Mouse (Mus musculus) bone marrow macrophage, adult 2 months (primary cell): Measurements from ENCODE around the gene Tuba4a. TPM values are rescaled to one million over a fixed set of nuclear protein-coding genes. Genes with fewer than 3 reads are reported as not detected.
"Not testable (repeated sequence)": the region's sequence is repeated elsewhere in the genome, so short reads cannot be mapped to it uniquely, and the experiment has no call there.

Experiments
- H3K27ac ChIP-seq: 2 replicates; pipeline ENCODE4 v1.5.1; 2012; ENCODE audit warnings: low read depth, low read length; ENCODE audit not compliant: insufficient read depth
- H3K4me1 ChIP-seq: 2 replicates; pipeline ENCODE4 v1.6.1; 2012; ENCODE audit warnings: low read length; ENCODE audit not compliant: control insufficient read depth, insufficient read depth
- H3K4me3 ChIP-seq: 2 replicates; pipeline ENCODE4 v1.5.1; 2012; ENCODE audit warnings: mild to moderate bottlenecking, low read length, moderate library complexity; ENCODE audit not compliant: insufficient read depth
- CTCF ChIP-seq: IDR thresholded peaks from 2 replicates; pipeline ENCODE4 v1.5.1; 2012; ENCODE audit warnings: low read depth, mild to moderate bottlenecking, low read length, moderate library complexity
- POLR2A ChIP-seq: IDR thresholded peaks from 2 replicates; pipeline ENCODE4 v1.6.1; 2012; ENCODE audit warnings: mild to moderate bottlenecking, low read depth, low read length, borderline replicate concordance
- polyA plus RNA-seq: library from polyadenylated mRNA; stranded (reverse); fragments of >200 nt; gene quantifications from 2 replicates; pipeline ENCODE4 v1.2.4, GENCODE M21; 2012; ENCODE audit not compliant: missing spikeins, insufficient read depth, insufficient read length

The Tuba4a gene
- polyA plus RNA-seq, 1 experiment, result 47.0 TPM

GRCm38 (mm10) chr1:75236117-75237050 is 16.7 kb upstream of the Tuba4a start, which contains the start of gene Dnajb2:
Gene Dnajb2, plus strand, starts transcription at chr1:75236406.
- Histone ChIP-seq H3K27ac (no peak within 1 kb of the TSS), H3K4me3 (peak within 1 kb of the TSS; percentile 63), H3K4me1 (peaks cover 16% of the 10 kb centered on the region)
- no peak for TF ChIP-seq CTCF
- no peak for TF ChIP-seq POLR2A

- Histone ChIP-seq H3K27ac (no peak overlapping the region), H3K4me3 (no peak overlapping the region)
These were observed 14.9 kb upstream of the Tuba4a start for GRCm38 (mm10) chr1:75234606-75235005.

GRCm38 (mm10) chr1:75232489-75232888 is 12.8 kb upstream of the Tuba4a start:
- H3K4me1 ChIP-seq, result peaks cover 18% of the 10 kb centered on the region
- H3K27ac ChIP-seq, result not testable (repeated sequence)

More at GRCm38 (mm10) chr1:75234606-75235005, 14.9 kb upstream of the Tuba4a start:
- TF ChIP-seq POLR2A (no peak), CTCF (peak; percentile 7; the same call in 1 of the 2 replicates)
- peaks cover 19% of the 10 kb centered on the region for H3K4me1 ChIP-seq

GRCm38 (mm10) chr1:75231664-75232152 is 12.0 kb upstream of the Tuba4a start, which contains the start of gene A630095N17Rik:
Gene A630095N17Rik, minus strand, starts transcription at chr1:75232102.
- H3K27ac ChIP-seq, result no peak within 1 kb of the TSS
- TF ChIP-seq CTCF, result no peak
- no peak for TF ChIP-seq POLR2A
- H3K4me1 ChIP-seq, result peaks cover 13% of the 10 kb centered on the region
- H3K4me3 ChIP-seq, result no peak within 1 kb of the TSS

More at GRCm38 (mm10) chr1:75232489-75232888, 12.8 kb upstream of the Tuba4a start:
- not testable (repeated sequence) for H3K4me3 ChIP-seq

- no peak for TF ChIP-seq CTCF
- TF ChIP-seq POLR2A, result no peak
- H3K27ac ChIP-seq, result no peak overlapping the region
- H3K4me3 ChIP-seq, result no peak overlapping the region
- peaks cover 13% of the 10 kb centered on the region for H3K4me1 ChIP-seq
These were observed 11.6 kb upstream of the Tuba4a start for GRCm38 (mm10) chr1:75231224-75231623.

- Histone ChIP-seq H3K4me1 (peaks cover 9% of the 10 kb centered on the region; the same call in 1 of the 2 replicates), H3K4me3 (no peak overlapping the region), H3K27ac (no peak overlapping the region)
- TF ChIP-seq CTCF (no peak), POLR2A (no peak)
These were observed 10.8 kb upstream of the Tuba4a start for GRCm38 (mm10) chr1:75230335-75230994.

- no peak overlapping the region for H3K27ac ChIP-seq
- H3K4me1 ChIP-seq, result peaks cover 5% of the 10 kb centered on the region; the same call in 1 of the 2 replicates
- no peak overlapping the region for H3K4me3 ChIP-seq
- TF ChIP-seq POLR2A (no peak), CTCF (no peak)
These were observed 9.5 kb upstream of the Tuba4a start for GRCm38 (mm10) chr1:75229158-75229557.

- H3K4me1 ChIP-seq, result peaks cover 5% of the 10 kb centered on the region; the same call in 1 of the 2 replicates
- no peak overlapping the region for H3K27ac ChIP-seq
These were observed 8.0 kb upstream of the Tuba4a start for GRCm38 (mm10) chr1:75227653-75228052.

GRCm38 (mm10) chr1:75226138-75226537 is 6.5 kb upstream of the Tuba4a start:
- Histone ChIP-seq H3K4me1 (peaks cover 12% of the 10 kb centered on the region), H3K4me3 (no peak overlapping the region), H3K27ac (no peak overlapping the region)
- no peak for TF ChIP-seq POLR2A
- no peak for TF ChIP-seq CTCF

More at GRCm38 (mm10) chr1:75227653-75228052, 8.0 kb upstream of the Tuba4a start:
- H3K4me3 ChIP-seq, result no peak overlapping the region
- TF ChIP-seq POLR2A (no peak), CTCF (no peak)

- TF ChIP-seq POLR2A, result no peak
- no peak for TF ChIP-seq CTCF
- Histone ChIP-seq H3K27ac (no peak overlapping the region), H3K4me1 (peaks cover 8% of the 10 kb centered on the region), H3K4me3 (no peak overlapping the region)
These were observed 5.8 kb upstream of the Tuba4a start for GRCm38 (mm10) chr1:75225473-75225872.
